Mouse (Mus musculus): ENCODE results near the gene Crtac1.
A peak's percentile ranks its signal among the peaks of the same experiment; 100 is the strongest.

Crtac1 gene

DNA sequence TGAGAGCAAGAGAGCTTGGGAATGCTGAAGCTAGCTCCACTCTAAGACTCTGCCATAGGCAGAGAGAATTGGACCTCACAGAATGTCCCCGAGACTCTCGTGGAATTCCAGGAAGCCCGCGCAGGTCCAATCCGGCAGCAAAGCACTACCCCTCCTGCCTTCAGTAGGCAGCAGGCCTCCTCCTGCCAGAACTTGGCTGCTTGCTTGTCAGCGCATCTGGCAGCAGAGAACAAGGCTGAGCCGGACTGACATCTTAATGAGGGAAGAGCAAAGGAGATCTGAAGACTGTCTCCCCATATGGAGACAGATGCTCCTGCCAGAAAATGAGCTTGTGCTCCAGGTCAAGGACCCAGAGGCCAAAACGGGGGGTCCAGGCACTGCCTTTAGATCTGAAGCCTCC lies 16.5 kb downstream of the Crtac1 start:
- no peak for DNase-seq (ENCODE audit: low spot score)

DNA sequence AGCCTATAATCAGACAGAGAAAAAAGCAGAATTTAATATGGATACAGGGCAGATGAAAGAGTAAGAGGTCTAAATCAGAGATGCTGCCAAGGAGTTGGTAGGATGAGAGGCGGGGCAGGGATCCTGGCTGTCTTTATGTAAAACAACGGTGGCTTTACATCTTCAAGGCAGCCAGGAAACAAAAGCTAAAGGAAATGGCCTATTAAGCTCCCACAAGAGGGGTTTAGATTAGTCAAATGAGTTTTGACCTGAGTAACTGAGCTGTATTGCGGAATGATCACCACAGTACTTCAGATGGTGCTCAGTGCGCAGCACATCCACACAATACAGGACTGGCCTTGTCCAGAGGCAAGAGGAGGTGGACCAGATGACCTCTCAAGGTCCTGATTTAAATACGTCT lies 21.7 kb downstream of the Crtac1 start:
- no peak for DNase-seq (ENCODE audit: low spot score)

DNA sequence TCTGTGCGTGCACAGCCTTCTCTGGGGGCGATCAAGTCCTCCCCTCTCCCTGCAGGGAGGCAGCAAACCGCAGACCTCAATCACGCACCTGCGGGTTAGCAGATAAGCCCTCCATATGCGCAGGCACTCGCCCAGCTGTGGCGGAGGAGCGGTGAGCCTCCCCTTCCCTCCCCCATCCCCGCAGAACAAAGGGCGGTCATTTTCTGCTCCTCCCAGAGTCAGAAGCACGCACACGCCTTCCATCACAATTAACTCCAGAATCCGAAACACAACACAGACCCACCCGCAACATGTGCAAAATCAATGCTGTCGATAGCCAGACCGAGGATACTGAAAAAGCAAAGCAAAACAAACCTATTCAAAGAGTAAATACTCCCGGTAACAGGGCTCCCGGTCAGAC lies 22.4 kb downstream of the Crtac1 start:
- no peak for DNase-seq (ENCODE audit: low spot score)

DNA sequence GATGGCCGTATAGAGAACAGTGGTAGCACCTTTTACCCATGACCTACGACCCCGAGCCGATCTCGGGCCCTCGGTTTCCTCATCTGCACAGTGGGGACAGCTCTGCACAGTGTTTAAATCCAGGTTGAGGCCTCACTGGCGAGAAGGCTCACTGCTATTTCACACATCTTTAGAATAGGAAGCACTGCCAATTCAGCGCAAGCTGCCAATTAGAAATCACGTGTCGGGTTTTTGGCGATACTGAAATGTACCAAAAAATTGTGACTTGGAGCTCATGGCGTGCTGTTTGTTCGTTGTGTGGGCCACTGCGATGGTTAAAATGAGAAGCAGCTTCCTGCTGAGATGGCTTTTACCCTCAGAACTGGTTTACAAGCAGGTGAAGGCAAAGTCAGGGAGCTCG lies 27.2 kb downstream of the Crtac1 start:
- no peak for DNase-seq (ENCODE audit: low spot score)

DNA sequence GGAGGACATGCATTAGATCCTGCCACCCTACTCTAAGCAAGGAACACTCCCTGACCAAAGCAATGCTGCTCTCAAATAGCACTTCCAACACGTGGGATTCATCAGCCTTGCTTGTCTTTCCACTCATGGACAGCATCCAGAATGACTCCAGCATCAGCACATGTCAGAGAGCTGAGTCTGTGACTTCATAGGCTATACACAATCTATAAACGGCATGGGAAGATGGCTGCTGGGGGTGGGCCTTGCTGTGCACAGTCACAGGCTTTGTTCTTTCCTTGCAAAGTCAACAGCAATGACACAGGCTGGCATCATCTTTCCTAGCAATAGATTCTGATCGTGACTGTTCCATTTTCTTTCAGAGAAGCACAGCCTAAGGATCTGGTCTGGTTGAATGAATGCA lies 31.6 kb downstream of the Crtac1 start:
- no peak for DNase-seq (ENCODE audit: low spot score)

DNA sequence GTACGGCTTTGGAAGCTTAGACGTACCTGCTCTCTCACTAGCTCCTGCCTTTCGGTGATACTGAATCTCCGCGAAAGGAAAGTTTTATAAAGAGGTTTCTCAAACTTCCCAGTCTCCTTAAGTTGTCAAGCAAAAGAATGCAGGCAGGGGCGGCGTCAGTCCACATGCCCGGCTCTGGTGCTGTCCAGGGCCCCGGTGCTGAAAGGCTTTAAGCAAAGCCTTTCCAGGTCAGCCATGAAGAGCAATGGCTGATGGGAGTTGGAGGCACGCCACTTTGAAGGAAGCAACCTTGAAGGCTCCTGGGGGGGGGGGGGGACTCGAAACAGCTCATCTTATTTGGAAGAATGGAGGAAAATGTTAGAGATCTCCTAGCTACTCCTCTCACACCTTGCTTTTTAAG lies 34.3 kb downstream of the Crtac1 start:
- DNase-seq (ENCODE audit: low spot score) = no peak

DNA sequence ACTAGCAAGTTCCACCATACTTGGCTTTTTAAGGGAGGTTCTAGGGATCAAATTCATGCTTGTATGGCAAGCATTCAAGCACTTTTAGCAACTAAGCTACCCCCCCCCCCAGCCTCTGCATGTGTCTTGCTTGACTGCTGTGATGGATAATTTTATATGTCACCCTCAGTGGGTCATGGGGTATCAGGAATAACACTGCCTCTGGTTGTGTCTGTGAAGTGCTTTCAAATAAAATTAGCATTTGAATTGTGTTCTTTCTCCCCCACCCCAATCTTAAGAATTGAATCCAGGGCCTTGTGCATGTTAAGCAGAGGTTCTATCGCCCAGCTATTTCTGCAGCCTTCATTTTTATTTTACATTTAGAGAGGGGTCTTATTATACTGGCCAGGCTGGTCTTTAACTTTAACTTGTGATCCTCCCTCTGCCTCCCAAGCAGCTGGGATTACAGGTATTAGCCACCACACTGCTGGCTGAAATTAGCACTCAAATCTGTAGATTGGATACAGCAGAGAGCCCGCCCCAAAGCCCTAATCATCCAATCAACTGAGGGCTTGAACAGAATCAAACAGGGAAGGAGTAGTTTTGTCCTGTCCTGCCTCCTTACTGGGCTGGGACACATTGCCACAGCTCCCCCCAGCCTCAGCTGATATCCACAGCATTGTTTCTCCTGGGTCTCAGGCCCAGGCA lies 36.6 kb downstream of the Crtac1 start:
- no peak for DNase-seq (ENCODE audit: low spot score)

DNA sequence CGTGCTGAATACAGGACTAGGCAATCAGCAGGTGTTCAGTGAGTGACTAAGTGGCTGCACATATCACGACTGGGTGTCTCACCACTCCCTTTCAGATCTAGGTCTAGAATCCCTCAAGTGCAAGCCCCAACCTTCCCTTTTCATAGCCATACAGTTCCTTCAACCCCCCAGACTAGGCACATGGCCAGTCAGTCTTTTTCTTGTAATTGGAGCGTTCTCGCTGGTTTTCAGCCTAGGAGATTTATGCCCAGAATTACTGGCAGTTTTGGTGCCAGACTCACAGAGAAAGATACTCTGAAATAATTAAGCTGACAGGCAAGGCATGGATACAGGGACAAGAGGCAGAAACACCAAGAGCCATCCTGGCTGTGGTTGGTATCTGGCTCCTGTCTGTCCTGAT lies 37.7 kb downstream of the Crtac1 start:
- no peak for DNase-seq (ENCODE audit: low spot score)

DNA sequence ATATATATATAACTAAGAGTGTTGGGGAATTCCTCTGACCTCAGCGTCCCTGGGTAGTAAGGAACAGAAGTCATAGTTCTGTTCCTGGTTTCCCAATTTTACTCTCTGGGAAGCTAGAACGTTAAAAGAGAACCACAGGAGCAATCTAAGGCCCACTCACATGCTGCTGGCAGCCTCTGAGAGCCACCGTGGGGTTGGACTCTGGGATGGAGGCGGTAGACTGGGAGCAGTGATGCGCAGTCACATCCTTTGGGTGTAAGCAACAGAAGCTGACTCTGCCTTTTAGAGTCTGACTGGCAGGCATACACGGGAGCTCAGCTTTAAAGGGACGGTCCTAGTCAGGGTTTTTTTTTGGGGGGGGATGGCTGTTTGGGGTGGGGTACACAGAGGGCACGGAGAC lies 39.5 kb downstream of the Crtac1 start:
- DNase-seq (ENCODE audit: low spot score) = no peak

DNA sequence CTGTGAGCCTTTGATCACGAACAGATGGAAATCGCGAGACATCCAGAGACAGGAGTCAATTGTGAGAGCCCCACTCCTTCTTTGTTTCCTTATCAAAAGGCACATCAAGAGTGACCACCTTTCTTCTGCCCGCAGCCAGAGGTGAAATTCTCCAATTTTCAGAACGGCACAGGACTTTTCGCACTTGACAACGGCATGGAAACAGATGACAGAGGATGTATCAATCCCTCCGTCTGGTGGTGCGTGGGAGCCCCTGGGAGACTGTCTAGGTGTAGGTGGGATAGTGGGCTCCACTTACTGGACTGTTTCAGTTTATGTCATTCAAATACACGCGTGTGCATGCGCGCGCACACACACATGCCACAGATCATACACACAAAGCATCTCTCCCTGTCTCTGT lies 42.0 kb downstream of the Crtac1 start:
- no peak for DNase-seq (ENCODE audit: low spot score)

DNA sequence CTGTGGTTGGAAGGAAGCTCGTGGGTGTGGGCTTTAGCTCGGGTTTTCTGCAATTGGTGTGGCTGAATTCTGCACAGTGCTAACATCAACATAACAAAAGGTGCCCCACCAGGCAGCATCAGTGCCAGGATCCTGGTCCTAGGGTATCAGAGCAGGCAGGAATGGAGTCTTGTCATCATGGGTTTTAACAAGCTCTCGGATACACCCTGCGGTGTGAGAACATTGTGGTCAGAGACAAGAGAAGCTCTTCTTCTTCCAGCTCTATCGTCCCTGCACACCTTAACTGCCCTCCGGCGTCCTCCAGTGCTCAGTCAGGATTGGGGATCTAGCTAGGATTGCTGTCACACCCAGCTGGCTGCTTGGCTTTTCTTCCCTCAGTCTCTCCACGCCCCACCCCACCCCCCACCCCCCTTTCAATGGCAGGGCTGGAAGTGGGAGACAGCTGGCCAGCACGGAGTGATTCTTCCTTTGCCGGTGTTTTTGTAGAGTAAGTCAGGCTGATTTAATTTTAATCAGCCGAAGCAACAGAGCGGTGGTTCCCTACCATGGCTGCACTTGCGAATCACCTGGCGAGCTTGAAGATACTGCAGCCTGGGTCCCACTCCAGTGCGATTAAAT lies 46.5 kb downstream of the Crtac1 start:
- DNase-seq (ENCODE audit: low spot score) = no peak

DNA sequence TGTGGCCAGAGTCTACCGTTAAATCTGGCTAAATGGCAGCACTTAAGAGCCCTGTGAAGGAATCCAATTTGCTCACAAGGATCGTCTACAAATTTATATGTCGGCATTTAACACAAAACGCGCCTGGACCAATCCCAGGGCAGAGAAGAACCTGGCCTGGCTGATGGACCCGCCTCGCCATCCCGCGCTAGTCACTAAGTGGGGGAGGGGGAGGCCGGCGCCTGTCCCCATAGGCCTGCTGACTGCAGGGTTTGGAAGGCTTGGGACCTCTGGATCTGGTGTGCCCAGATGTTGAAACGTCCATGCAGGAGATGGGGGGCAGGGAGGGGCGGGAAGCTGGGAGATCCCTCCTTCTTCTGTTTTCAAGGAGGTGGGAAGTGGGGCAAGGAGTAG lies 50.6 kb downstream of the Crtac1 start:
- DNase-seq (ENCODE audit: low spot score) = no peak

DNA sequence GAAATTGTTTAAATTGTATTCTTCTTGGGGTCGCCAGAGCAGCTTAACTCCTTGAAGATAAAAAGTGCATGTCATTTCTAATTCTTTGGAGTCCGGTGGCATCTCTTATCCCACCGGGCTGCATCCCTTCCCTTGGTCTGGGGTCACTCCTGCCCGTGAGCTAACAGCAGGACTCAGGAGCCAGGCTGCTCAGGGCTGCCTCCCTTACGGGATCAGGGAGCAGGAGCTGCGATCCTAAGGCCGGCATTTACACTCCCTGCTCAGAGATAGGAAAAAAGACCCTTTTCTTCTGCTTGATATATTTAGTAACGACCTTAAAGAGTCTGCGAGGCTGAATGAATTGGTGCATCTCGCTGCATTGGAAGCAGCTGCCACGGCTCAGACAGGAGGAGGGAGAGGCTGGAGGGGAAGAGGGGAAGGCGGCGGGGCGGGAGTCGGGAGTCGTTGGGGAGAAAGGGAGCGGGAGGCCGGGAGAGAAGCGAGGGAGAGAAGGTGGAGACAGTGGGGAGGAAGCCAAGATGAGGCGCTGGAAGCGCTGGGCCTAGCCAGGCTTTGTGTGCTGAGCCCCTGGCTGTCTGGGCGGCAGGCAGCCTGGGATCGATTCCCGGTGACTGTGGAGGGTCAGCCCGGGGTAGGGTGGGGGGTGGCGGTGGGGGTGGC lies 51.1 kb downstream of the Crtac1 start:
- peak; percentile 14 for DNase-seq (ENCODE audit: low spot score)

DNA sequence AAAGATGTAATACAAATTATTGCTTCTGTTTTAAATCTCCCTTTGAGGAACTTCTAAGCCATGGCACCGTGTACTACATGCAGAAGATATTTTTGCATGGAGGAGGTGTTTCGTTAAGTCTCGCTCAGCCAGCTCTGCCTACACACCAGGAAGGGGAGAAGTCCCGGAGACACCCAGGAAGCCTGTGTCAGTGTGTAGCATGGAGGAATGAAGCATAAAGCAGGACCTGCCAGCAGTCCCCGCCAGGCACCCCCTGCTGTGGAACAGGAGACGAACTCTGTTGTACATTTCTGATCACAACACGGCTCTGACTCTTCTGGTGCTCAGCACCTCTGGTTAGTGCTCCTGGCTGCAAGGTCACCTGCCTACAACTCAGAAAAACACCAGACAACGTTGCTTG lies 51.8 kb downstream of the Crtac1 start:
- no peak for DNase-seq (ENCODE audit: low spot score)

DNA sequence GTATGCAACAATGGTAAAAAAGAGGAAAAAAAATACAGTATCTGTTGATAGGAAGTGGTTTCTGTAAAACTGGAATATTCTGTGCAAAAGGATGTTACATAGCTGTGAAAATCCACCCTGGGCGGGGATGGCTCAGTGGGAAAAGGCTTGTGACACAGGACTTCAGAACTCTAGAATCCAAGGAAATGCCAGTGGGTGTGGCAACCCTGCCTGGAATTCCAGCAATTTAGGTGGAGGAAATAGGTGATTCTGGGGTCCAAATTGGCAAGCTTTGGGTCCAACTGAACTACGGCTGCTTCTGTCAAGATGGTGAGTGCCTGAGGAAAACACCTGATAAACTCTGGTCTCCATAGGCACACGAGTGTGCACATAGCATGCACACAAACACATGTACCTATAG lies 54.4 kb downstream of the Crtac1 start:
- DNase-seq (ENCODE audit: low spot score) = no peak

DNA sequence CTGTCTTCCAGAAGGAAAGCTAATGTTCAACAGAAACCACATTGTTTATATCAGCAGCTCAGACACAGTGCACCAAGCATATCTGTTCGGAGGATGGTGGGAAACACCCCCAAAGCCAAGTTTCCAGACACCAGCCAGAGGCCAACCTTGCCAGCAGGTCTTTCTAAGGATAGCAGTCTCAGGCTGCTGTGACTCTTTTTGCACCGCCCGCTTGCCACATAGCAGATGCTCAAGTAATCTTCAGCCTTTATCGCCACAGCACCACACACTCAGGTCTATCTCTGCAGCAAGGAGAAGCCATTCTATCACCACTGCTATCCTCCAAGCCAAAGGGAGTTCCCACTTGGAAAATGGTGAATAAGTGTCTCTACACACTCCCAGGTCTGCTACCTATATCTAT lies 68.0 kb downstream of the Crtac1 start:
- no peak for DNase-seq (ENCODE audit: low spot score)

DNA sequence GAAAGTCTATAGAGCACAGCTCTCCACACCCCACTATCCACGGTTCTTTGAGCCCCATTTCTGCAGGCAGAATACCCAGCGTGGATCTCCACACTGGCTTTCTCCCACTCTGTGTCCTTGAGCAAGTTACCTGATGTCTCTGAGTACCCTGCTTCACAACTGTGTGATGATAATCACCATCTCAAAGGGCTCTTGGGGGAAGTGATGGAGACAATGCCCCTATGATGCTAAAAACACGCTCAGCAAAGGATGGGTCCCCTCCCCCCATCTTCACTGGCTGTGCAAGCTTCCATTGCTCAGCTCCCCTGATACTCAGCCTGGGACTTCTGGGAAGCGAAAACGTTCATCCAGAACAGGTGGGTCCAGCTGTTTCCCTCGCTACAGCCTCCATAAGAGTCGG lies 73.2 kb downstream of the Crtac1 start:
- no peak for DNase-seq (ENCODE audit: low spot score)

DNA sequence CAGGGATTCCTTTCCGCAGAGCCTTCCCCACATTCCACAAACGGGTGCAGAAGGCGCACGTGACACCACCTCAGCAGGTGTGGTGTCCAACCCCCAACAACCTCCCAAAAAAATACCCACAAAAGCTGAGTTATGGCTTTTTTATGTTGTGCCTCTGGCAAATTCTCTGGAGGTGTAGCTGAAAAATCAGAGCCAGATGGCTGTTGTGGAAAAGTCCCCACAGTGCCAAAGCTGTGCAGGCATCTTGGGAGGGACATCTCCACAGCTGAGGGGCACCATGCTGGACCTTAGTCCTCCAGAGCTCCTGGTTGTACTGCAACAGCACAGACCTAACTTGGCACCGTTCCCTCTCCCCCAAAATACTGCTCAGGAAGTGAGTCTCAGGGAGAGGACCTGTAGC lies 74.7 kb downstream of the Crtac1 start:
- no peak for DNase-seq (ENCODE audit: low spot score)

DNA sequence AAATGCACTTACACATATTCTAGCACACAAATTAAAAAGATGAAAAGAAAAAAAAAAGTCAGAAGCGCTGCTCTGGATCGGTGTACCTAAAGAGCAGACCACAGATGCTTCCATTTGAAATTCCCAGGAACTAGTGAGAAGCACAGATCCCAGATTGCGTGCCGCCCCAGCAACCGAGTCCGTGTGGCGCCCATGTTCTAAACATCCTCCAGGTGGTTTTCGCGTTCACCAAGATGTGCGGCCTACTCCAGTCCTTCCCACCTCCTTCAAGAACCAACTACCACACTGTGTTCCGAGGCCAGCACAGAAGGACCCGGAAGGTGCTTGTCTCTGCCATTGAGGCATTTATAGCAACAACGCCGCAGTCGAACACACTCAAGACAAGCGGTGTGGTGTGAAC lies 76.1 kb downstream of the Crtac1 start:
- no peak for DNase-seq (ENCODE audit: low spot score)

DNA sequence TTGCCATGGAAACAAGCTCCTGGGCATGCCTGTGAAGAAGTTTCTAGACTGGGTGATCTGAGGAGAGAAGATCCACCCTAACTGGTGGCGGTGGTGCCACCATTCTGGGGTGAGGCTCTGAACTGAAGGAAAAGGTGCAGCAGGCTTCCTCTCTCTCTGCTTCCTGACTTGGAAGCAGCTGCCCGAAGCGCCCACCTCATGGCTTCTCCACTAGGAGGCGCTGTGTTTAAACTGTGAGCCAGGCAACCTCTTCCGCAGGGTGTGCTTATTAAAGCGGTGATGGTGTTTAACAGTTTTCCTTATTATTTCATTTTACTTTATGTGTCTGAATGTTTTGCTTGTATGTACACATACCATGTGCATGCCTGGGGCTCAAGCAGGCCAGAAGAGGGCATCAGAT lies 90.4 kb downstream of the Crtac1 start:
- no peak for DNase-seq (ENCODE audit: low spot score)

DNA sequence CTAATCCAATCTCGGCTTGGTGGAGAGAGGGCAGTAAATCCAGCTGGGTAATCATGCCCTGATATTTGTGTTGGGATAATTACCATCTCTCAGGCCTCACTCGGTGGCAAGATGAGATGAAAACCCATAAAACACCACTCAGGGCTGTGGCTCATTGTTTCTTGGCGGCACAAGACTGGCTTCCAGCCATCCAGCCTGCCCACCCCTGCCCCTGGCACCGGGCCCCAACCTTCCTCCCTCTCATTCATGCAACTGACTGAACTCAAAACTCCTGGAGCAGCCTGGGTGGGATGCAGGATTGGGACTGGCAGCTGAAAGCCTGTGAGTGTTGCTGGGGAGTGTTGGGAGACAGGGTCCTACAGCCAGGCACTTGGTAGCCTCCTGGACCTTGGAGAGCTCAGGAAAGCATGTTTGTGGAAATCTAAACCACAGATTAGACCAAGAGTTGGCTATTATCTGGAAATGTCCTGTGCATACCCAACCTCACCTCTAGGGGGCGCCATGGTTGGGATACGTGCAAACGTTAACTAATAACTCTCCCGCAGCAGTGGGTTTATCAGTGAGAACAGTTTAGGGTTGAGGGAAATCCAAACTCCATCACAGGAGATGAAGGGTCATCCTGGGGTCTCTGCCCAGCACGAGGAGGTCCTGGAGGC lies 99.4 kb downstream of the Crtac1 start:
- DNase-seq (ENCODE audit: low spot score) = no peak

DNA sequence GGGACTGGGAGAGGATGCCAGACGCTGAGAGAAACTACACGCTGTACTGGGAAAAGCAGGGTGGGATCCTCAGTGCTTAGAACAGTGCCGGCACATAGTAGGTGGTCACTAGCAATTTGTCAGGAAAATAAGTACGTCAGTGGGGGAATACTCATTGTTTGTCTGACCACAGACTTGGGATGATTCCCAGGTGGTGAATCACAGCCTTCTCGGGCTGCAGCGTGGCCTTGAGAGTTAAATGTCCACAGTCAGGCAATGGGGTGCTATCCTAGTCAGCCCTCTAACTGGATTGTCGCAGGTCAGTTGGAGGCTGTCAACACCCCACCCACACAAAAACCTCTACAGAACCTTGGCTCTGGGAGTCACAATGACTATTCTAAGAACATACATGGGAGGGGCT lies 100.1 kb downstream of the Crtac1 start:
- no peak for DNase-seq (ENCODE audit: low spot score)

DNA sequence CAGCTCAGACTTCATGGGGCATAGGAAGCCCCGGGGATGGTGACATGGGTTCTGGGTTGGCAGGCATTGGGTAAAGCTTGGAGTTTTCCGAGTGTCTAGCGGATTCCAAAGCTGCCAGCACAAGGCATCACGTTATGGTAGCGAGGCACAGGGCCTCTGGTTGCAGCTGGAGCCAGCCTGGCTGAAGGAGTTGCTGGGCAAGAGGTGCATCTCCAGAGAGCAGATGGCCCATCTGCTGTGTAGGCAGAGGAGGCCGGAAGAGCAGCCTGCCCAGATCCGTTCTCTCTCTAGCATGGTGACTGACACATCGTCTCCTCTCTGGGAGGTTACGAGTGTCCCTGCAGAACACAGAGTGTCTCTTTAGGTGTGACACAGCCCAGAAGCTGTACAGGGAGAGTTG lies 103.4 kb downstream of the Crtac1 start:
- DNase-seq (ENCODE audit: low spot score) = no peak

Measured in testis, postnatal 14 days (tissue).